Mouse (Mus musculus) midbrain, embryonic 13.5 days (tissue): ENCODE data around the gene Acer2. TPM values are rescaled to one million over a fixed set of nuclear protein-coding genes. Genes with fewer than 3 reads are reported as not detected.

Experiments
- ATAC-seq: fragments of 200-750 bp; cut with Nextera tagmentation; 2 replicates; pipeline ENCODE4 v1.8.0; 2017; ENCODE audit warnings: mild to moderate bottlenecking, moderate TSS enrichment, moderate library complexity
- H3K27ac ChIP-seq: fragments of 300-500 bp; sonication (generic); 2 replicates; pipeline ENCODE4 v1.5.1; 2015; ENCODE audit warnings: inconsistent platforms, mild to moderate bottlenecking, moderate library complexity
- H3K27me3 ChIP-seq: fragments of 300-500 bp; sonication (generic); 2 replicates; pipeline ENCODE4 v1.6.1; 2015; ENCODE audit warnings: mild to moderate bottlenecking, inconsistent platforms
- H3K36me3 ChIP-seq: fragments of 300-500 bp; sonication (generic); 2 replicates; pipeline ENCODE4 v1.6.1; 2015; ENCODE audit warnings: mild to moderate bottlenecking, inconsistent platforms
- H3K4me1 ChIP-seq: fragments of 300-500 bp; sonication (generic); replicated peaks from 2 replicates; pipeline ENCODE4 v1.6.1; 2015; ENCODE audit warnings: inconsistent platforms
- H3K4me2 ChIP-seq: fragments of 300-500 bp; sonication (generic); replicated peaks from 2 replicates; pipeline ENCODE4 v1.6.1; 2015; ENCODE audit warnings: moderate library complexity, mild to moderate bottlenecking, inconsistent platforms
- H3K4me3 ChIP-seq: fragments of 300-500 bp; sonication (generic); replicated peaks from 2 replicates; pipeline ENCODE4 v1.5.1; 2015; ENCODE audit warnings: mild to moderate bottlenecking, inconsistent platforms
- H3K9ac ChIP-seq: fragments of 300-500 bp; sonication (generic); replicated peaks from 2 replicates; pipeline ENCODE4 v1.6.1; 2015; ENCODE audit warnings: mild to moderate bottlenecking, inconsistent platforms
- H3K9me3 ChIP-seq: fragments of 300-500 bp; sonication (generic); 2 replicates; pipeline ENCODE4 v1.6.1; 2016; ENCODE audit warnings: mild to moderate bottlenecking, inconsistent platforms
- WGBS: fragments of 180-500 bp; shearing (Covaris S2); methylation state at CpG from one replicate; pipeline ENCODE4 v1.1.7; 2015; 5-methylcytosine and 5-hydroxymethylcytosine counted together
- polyA plus RNA-seq: library from polyadenylated mRNA; unstranded; fragments of >200 nt; fragmentation: Nextera tagmentation; extraction: Ambion mirVana; gene quantifications from 2 replicates; pipeline ENCODE4 v1.2.1, GENCODE M21; 2015

Acer2 gene
- polyA plus RNA-seq, 1 experiment from 2014 or later, result 19.4 TPM

GRCm38 (mm10) chr4:86858070-86858440, 16.1 kb upstream of the Acer2 start:
- ATAC-seq, result no peak

GRCm38 (mm10) chr4:86864087-86864486, 10.1 kb upstream of the Acer2 start:
- 82% methylated on average over 5 of the region's 5 CpGs for WGBS
- H3K9ac ChIP-seq, result no peak overlapping the region
- no peaks in the 10 kb centered on the region for H3K27me3 ChIP-seq
- H3K4me2 ChIP-seq, result no peak overlapping the region
- no peak overlapping the region for H3K27ac ChIP-seq
- no peak for ATAC-seq
- H3K4me1 ChIP-seq, result no peaks in the 10 kb centered on the region
- H3K36me3 ChIP-seq, result no peaks in the 10 kb centered on the region
- H3K4me3 ChIP-seq, result no peak overlapping the region
- no peaks in the 10 kb centered on the region for H3K9me3 ChIP-seq

More at GRCm38 (mm10) chr4:86858070-86858440, 16.1 kb upstream of the Acer2 start:
- WGBS, result 64% methylated on average over 12 of the region's 12 CpGs
- Histone ChIP-seq H3K36me3 (peaks cover 22% of the 10 kb centered on the region), H3K4me1 (peaks cover 25% of the 10 kb centered on the region), H3K9me3 (no peaks in the 10 kb centered on the region), H3K4me2 (peak overlapping the region; percentile 80), H3K27me3 (no peaks in the 10 kb centered on the region), H3K9ac (peak overlapping the region; percentile 100), H3K27ac (peak overlapping the region; percentile 97), H3K4me3 (peak overlapping the region; percentile 96)

GRCm38 (mm10) chr4:86871988-86872387, 2.2 kb upstream of the Acer2 start:
- no peak for ATAC-seq

GRCm38 (mm10) chr4:86873072-86873471, 1.1 kb upstream of the Acer2 start:
- Histone ChIP-seq H3K36me3 (no peaks in the 10 kb centered on the region), H3K27ac (no peak overlapping the region)
- no peak for ATAC-seq

More at GRCm38 (mm10) chr4:86871988-86872387, 2.2 kb upstream of the Acer2 start:
- H3K9me3 ChIP-seq, result no peaks in the 10 kb centered on the region
- no peaks in the 10 kb centered on the region for H3K36me3 ChIP-seq
- H3K4me2 ChIP-seq, result no peak overlapping the region
- peaks cover 23% of the 10 kb centered on the region for H3K4me1 ChIP-seq
- no peak overlapping the region for H3K4me3 ChIP-seq
- no peak overlapping the region for H3K27ac ChIP-seq
- no peak overlapping the region for H3K9ac ChIP-seq
- H3K27me3 ChIP-seq, result peaks cover 19% of the 10 kb centered on the region

GRCm38 (mm10) chr4:86879477-86879876, 5.3 kb downstream of the Acer2 start:
- no peak overlapping the region for H3K9ac ChIP-seq
- no peak overlapping the region for H3K4me2 ChIP-seq
- H3K9me3 ChIP-seq, result no peaks in the 10 kb centered on the region
- H3K36me3 ChIP-seq, result no peaks in the 10 kb centered on the region
- WGBS, result 93% methylated on average over 2 of the region's 2 CpGs
- H3K27me3 ChIP-seq, result peaks cover 15% of the 10 kb centered on the region; the same call in 1 of the 2 replicates
- H3K4me3 ChIP-seq, result no peak overlapping the region
- no peak overlapping the region for H3K27ac ChIP-seq
- H3K4me1 ChIP-seq, result peaks cover 17% of the 10 kb centered on the region
- no peak for ATAC-seq

More at GRCm38 (mm10) chr4:86873072-86873471, 1.1 kb upstream of the Acer2 start:
- peaks cover 23% of the 10 kb centered on the region for H3K4me1 ChIP-seq
- no peak overlapping the region for H3K9ac ChIP-seq
- H3K27me3 ChIP-seq, result peaks cover 19% of the 10 kb centered on the region
- H3K9me3 ChIP-seq, result no peaks in the 10 kb centered on the region
- no peak overlapping the region for H3K4me2 ChIP-seq
- 56% methylated on average over 4 of the region's 4 CpGs for WGBS
- H3K4me3 ChIP-seq, result no peak overlapping the region

- Histone ChIP-seq H3K9me3 (no peaks in the 10 kb centered on the region), H3K4me1 (peaks cover 2% of the 10 kb centered on the region; the same call in 1 of the 2 replicates), H3K36me3 (no peaks in the 10 kb centered on the region), H3K4me2 (no peak overlapping the region), H3K27me3 (peaks cover 6% of the 10 kb centered on the region; the same call in 1 of the 2 replicates), H3K4me3 (no peak overlapping the region), H3K9ac (no peak overlapping the region), H3K27ac (no peak overlapping the region)
- ATAC-seq, result no peak
- 86% methylated on average over 4 of the region's 4 CpGs for whole genome bisulfite sequencing
Observed at GRCm38 (mm10) chr4:86881178-86881577, 7.0 kb downstream of the Acer2 start.

GRCm38 (mm10) chr4:86882413-86882812, 8.2 kb downstream of the Acer2 start:
- Histone ChIP-seq H3K9me3 (no peaks in the 10 kb centered on the region), H3K27me3 (no peaks in the 10 kb centered on the region), H3K4me3 (no peak overlapping the region), H3K36me3 (no peaks in the 10 kb centered on the region), H3K9ac (no peak overlapping the region), H3K4me2 (no peak overlapping the region), H3K27ac (no peak overlapping the region), H3K4me1 (no peaks in the 10 kb centered on the region)
- WGBS, result 67% methylated on average over 2 of the region's 2 CpGs
- no peak for ATAC-seq

- Histone ChIP-seq H3K27me3 (no peaks in the 10 kb centered on the region), H3K36me3 (no peaks in the 10 kb centered on the region), H3K9me3 (no peaks in the 10 kb centered on the region), H3K4me3 (no peak overlapping the region), H3K27ac (no peak overlapping the region), H3K9ac (no peak overlapping the region), H3K4me2 (no peak overlapping the region), H3K4me1 (no peaks in the 10 kb centered on the region)
- 53% methylated on average over 4 of the region's 4 CpGs for WGBS
- ATAC-seq, result no peak
Observed at GRCm38 (mm10) chr4:86884945-86885344, 10.7 kb downstream of the Acer2 start.

GRCm38 (mm10) chr4:86885790-86886159, 11.6 kb downstream of the Acer2 start:
- Histone ChIP-seq H3K4me2 (peak overlapping the region; percentile 37), H3K27me3 (no peaks in the 10 kb centered on the region), H3K4me1 (no peaks in the 10 kb centered on the region), H3K9me3 (no peaks in the 10 kb centered on the region), H3K27ac (no peak overlapping the region), H3K36me3 (no peaks in the 10 kb centered on the region), H3K9ac (no peak overlapping the region), H3K4me3 (0 out of 2 replicates have a peak overlapping the region, but pooled peaks have one; percentile 5)
- peak; percentile 53; the same call in 1 of the 2 replicates for ATAC-seq
- WGBS, result 67% methylated on average over 12 of the region's 12 CpGs

GRCm38 (mm10) chr4:86886160-86886878, 12.1 kb downstream of the Acer2 start:
- Histone ChIP-seq H3K9ac (no peak overlapping the region), H3K4me2 (peak overlapping the region; percentile 37), H3K36me3 (no peaks in the 10 kb centered on the region), H3K4me1 (no peaks in the 10 kb centered on the region), H3K27ac (no peak overlapping the region), H3K27me3 (no peaks in the 10 kb centered on the region), H3K9me3 (no peaks in the 10 kb centered on the region), H3K4me3 (0 out of 2 replicates have a peak overlapping the region, but pooled peaks have one; percentile 5)
- ATAC-seq, result no peak
- WGBS, result 48% methylated on average over 18 of the region's 18 CpGs

GRCm38 (mm10) chr4:86887879-86888278, 13.7 kb downstream of the Acer2 start:
- no peak for ATAC-seq
- H3K36me3 ChIP-seq, result no peaks in the 10 kb centered on the region
- no peak overlapping the region for H3K9ac ChIP-seq
- H3K9me3 ChIP-seq, result no peaks in the 10 kb centered on the region
- no peak overlapping the region for H3K4me3 ChIP-seq
- no peaks in the 10 kb centered on the region for H3K4me1 ChIP-seq
- H3K27me3 ChIP-seq, result no peaks in the 10 kb centered on the region
- H3K27ac ChIP-seq, result no peak overlapping the region
- no peak overlapping the region for H3K4me2 ChIP-seq
- 68% methylated on average over 5 of the region's 5 CpGs for WGBS

- WGBS, result 86% methylated on average over 7 of the region's 7 CpGs
- H3K27me3 ChIP-seq, result no peaks in the 10 kb centered on the region
- ATAC-seq, result no peak
Observed at GRCm38 (mm10) chr4:86897411-86897810, 23.2 kb downstream of the Acer2 start.

More at GRCm38 (mm10) chr4:86897411-86897810, 23.2 kb downstream of the Acer2 start:
- no peaks in the 10 kb centered on the region for H3K36me3 ChIP-seq
- no peaks in the 10 kb centered on the region for H3K9me3 ChIP-seq
- H3K4me3 ChIP-seq, result no peak overlapping the region
- no peak overlapping the region for H3K9ac ChIP-seq
- H3K27ac ChIP-seq, result no peak overlapping the region
- H3K4me1 ChIP-seq, result no peaks in the 10 kb centered on the region
- no peak overlapping the region for H3K4me2 ChIP-seq
